Mouse (Mus musculus): ENCODE results near the gene Olfr1219. TPM values are rescaled to one million over a fixed set of nuclear protein-coding genes. Genes with fewer than 3 reads are reported as not detected.

The Olfr1219 gene
- total and polyA plus RNA-seq, 3 experiments, result not detected

GRCm38 (mm10) chr2:89117183-89117582 is 33.9 kb upstream of the Olfr1219 start, which contains the start of gene Olfr1221:
Olfr1221 (minus strand) TSS chr2:89117283.
- no peaks in the 10 kb centered on the region for H3K4me1 ChIP-seq (ENCODE audit: control insufficient read depth in 1 of 2, insufficient read depth in 2 of 2)
- no peaks in the 10 kb centered on the region for H3K79me2 ChIP-seq (replicated peaks; ENCODE audit: control insufficient read depth, extremely low read depth, insufficient read depth, poor library complexity, severe bottlenecking)
- H3K4me2 ChIP-seq (ENCODE audit: insufficient read depth, low read depth, poor library complexity, severe bottlenecking), result no peak within 1 kb of the TSS
- dilution Hi-C loops (cut with MboI; ENCODE audit: extremely low pct_ligation_motif_present, extremely low pct_unique_long_range_greater_than_20kb, low sequenced_read_pairs), result no loop called here
- H3K36me3 ChIP-seq (replicated peaks in 1 of 2; ENCODE audit: control insufficient read depth in 1 of 2, insufficient read depth in 1 of 2, low read length in 1 of 2), result no peaks in the 10 kb centered on the region
- TF ChIP-seq USF2 (conservative IDR thresholded peaks at IDR 0.05; ENCODE audit: low read depth, low read length) (no peak), POLR2A (IDR thresholded peaks at IDR 0.05; ENCODE audit: low read depth, low read length) (no peak), JUND (conservative IDR thresholded peaks at IDR 0.05; ENCODE audit: low read depth, low read length) (no peak), ELF1 (IDR thresholded peaks at IDR 0.05; ENCODE audit: low read depth, low read length) (no peak), JUN (IDR thresholded peaks at IDR 0.05; ENCODE audit: insufficient read depth, low read depth, low read length) (no peak), UBTF (IDR thresholded peaks at IDR 0.05; ENCODE audit: low read depth, low read length) (no peak), ZKSCAN1 (IDR thresholded peaks at IDR 0.05; ENCODE audit: borderline replicate concordance, low read depth, low read length) (no peak), SMC3 (IDR thresholded peaks at IDR 0.05; ENCODE audit: low read depth, low read length) (no peak), ZNF384 (IDR thresholded peaks at IDR 0.05; ENCODE audit: low read depth, low read length) (no peak), PAX5 (IDR thresholded peaks at IDR 0.05; ENCODE audit: low read length) (no peak), TBP (conservative IDR thresholded peaks at IDR 0.05; ENCODE audit: low read depth, low read length) (no peak)
- in situ Hi-C loops (cut with MboI; ENCODE audit: low pct_ligation_motif_present, low pct_unique_long_range_greater_than_20kb, low sequenced_read_pairs), result no loop called here
- H3K27me3 ChIP-seq (replicated peaks), result no peaks in the 10 kb centered on the region
- DNase-seq (ENCODE audit: extremely low read depth), result no peak
- no peak within 1 kb of the TSS for H3K9ac ChIP-seq (ENCODE audit: insufficient read depth, low read depth)
- peaks cover 7% of the 10 kb centered on the region for H3K9me3 ChIP-seq (replicated peaks; ENCODE audit: low read length)
- no peak within 1 kb of the TSS for H3K4me3 ChIP-seq (replicated peaks in 1 of 3; ENCODE audit: low read depth in 2 of 3, low read length in 2 of 3, poor library complexity in 1 of 3)
- no peak within 1 kb of the TSS for H3K27ac ChIP-seq (ENCODE audit: insufficient read depth, low read depth)

DNA sequence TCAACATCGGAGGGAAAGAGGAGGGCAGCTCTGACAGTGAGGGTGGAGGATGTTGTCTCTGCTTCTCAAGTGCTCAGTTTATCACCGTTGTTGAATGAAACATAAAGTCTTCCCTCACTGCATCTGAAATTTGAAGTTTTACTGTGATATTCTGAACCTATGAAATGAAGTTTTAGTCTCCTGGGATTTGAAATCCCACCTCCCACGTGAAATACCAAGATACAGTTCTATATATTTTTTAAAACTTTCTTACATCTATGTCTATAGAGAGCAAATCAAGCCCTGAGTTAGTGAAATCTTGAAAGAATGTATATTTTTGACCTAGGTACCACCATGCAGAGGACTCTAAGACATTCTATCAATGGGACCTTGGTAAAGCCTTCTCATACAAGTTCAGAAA is 23.4 kb upstream of the Olfr1219 start, which contains the start of gene Olfr1220:
Olfr1220 (minus strand) TSS at position 101 of the 400 bp plus-strand sequence.
- TF ChIP-seq PAX5 (IDR thresholded peaks at IDR 0.05; ENCODE audit: low read length) (no peak), SMC3 (IDR thresholded peaks at IDR 0.05; ENCODE audit: low read depth, low read length) (no peak), JUN (IDR thresholded peaks at IDR 0.05; ENCODE audit: insufficient read depth, low read depth, low read length) (no peak), NELFE (IDR thresholded peaks at IDR 0.05; ENCODE audit: low read depth, low read length) (no peak), USF1 (IDR thresholded peaks at IDR 0.05; ENCODE audit: low read depth, low read length) (no peak), TBP (conservative IDR thresholded peaks at IDR 0.05; ENCODE audit: low read depth, low read length) (no peak), MYC (IDR thresholded peaks at IDR 0.05; ENCODE audit: low read depth, low read length) (no peak), UBTF (IDR thresholded peaks at IDR 0.05; ENCODE audit: low read depth, low read length) (no peak), HCFC1 (IDR thresholded peaks at IDR 0.05; ENCODE audit: low read depth, low read length) (no peak), BHLHE40 (IDR thresholded peaks at IDR 0.05; ENCODE audit: low read depth, low read length) (no peak), POLR2A (IDR thresholded peaks at IDR 0.05; ENCODE audit: low read depth, low read length) (no peak), ZKSCAN1 (IDR thresholded peaks at IDR 0.05; ENCODE audit: borderline replicate concordance, low read depth, low read length) (no peak), TCF12 (IDR thresholded peaks at IDR 0.05; ENCODE audit: low read depth, low read length) (no peak), POLR2AphosphoS2 (IDR thresholded peaks at IDR 0.05; ENCODE audit: low read depth, low read length) (no peak), ZC3H11A (IDR thresholded peaks at IDR 0.05; ENCODE audit: low read depth, low read length) (no peak), RCOR1 (conservative IDR thresholded peaks at IDR 0.05; ENCODE audit: low read depth, low read length) (no peak), NRF1 (IDR thresholded peaks at IDR 0.05; ENCODE audit: low read depth, low read length) (no peak), CHD1 (IDR thresholded peaks at IDR 0.05; ENCODE audit: low read depth, low read length) (no peak), KAT2A (IDR thresholded peaks at IDR 0.05; ENCODE audit: insufficient replicate concordance, low read length) (no peak)
- Histone ChIP-seq H3K27ac (ENCODE audit: insufficient read depth, low read depth) (no peak within 1 kb of the TSS), H3K9ac (ENCODE audit: insufficient read depth, low read depth) (no peak within 1 kb of the TSS), H3K79me2 (replicated peaks; ENCODE audit: control insufficient read depth, extremely low read depth, insufficient read depth, poor library complexity, severe bottlenecking) (no peaks in the 10 kb centered on the region), H3K9me3 (replicated peaks; ENCODE audit: low read length) (peaks cover 17% of the 10 kb centered on the region), H3K4me3 (replicated peaks in 1 of 3; ENCODE audit: low read depth in 2 of 3, low read length in 2 of 3, poor library complexity in 1 of 3) (no peak within 1 kb of the TSS), H3K4me1 (ENCODE audit: control insufficient read depth in 1 of 2, insufficient read depth in 2 of 2) (no peaks in the 10 kb centered on the region), H3K4me2 (ENCODE audit: insufficient read depth, low read depth, poor library complexity, severe bottlenecking) (no peak within 1 kb of the TSS), H3K27me3 (replicated peaks) (no peaks in the 10 kb centered on the region), H3K36me3 (replicated peaks in 1 of 2; ENCODE audit: control insufficient read depth in 1 of 2, insufficient read depth in 1 of 2, low read length in 1 of 2) (no peaks in the 10 kb centered on the region)
- DNase-seq (ENCODE audit: extremely low read depth), result no peak
- dilution Hi-C loops (cut with MboI; ENCODE audit: extremely low pct_ligation_motif_present, extremely low pct_unique_long_range_greater_than_20kb, low sequenced_read_pairs) (no loop called here), in situ Hi-C loops (cut with MboI; ENCODE audit: low pct_ligation_motif_present, low pct_unique_long_range_greater_than_20kb, low sequenced_read_pairs) (no loop called here)

Data from CH12.LX (cell line).